Mouse (Mus musculus) splenic B cell, adult 2 months (primary cell): ENCODE data around the gene Lta.

Source experiments
- DNase-seq: peaks from one replicate; pipeline ENCODE4 v3.0.0-alpha.2; 2011; ENCODE audit warnings: low read depth, low spot score
- H3K27me3 ChIP-seq: 2 replicates; pipeline ENCODE4 v1.6.1; 2012; ENCODE audit warnings: mild to moderate bottlenecking, low read length, moderate library complexity, mixed read lengths; ENCODE audit not compliant: control insufficient read depth, poor library complexity, insufficient read depth, severe bottlenecking
- H3K36me3 ChIP-seq: 2 replicates; pipeline ENCODE4 v1.6.1; 2012; ENCODE audit warnings: mild to moderate bottlenecking, low read length, moderate library complexity, mixed read lengths; ENCODE audit not compliant: control insufficient read depth, poor library complexity, insufficient read depth, severe bottlenecking

The Lta gene

GRCm38 (mm10) chr17:35232043-35232442 lies 26.9 kb upstream of the Lta start:
- DNase-seq = peak; percentile 90
- peaks cover 8% of the 10 kb centered on the region for H3K36me3 ChIP-seq
- no peaks in the 10 kb centered on the region for H3K27me3 ChIP-seq

- Histone ChIP-seq H3K27me3 (no peaks in the 10 kb centered on the region), H3K36me3 (peaks cover 8% of the 10 kb centered on the region)
- DNase-seq = no peak
These were observed 25.9 kb upstream of the Lta start for GRCm38 (mm10) chr17:35231022-35231421.

- no peak for DNase-seq
- Histone ChIP-seq H3K27me3 (no peaks in the 10 kb centered on the region), H3K36me3 (peaks cover 8% of the 10 kb centered on the region)
These were observed 21.5 kb upstream of the Lta start for GRCm38 (mm10) chr17:35226561-35227046.

GRCm38 (mm10) chr17:35225456-35225855 lies 20.3 kb upstream of the Lta start:
- peaks cover 4% of the 10 kb centered on the region; the same call in 1 of the 2 replicates for H3K36me3 ChIP-seq
- no peak for DNase-seq
- H3K27me3 ChIP-seq = no peaks in the 10 kb centered on the region

GRCm38 (mm10) chr17:35224641-35225040 lies 19.5 kb upstream of the Lta start:
- Histone ChIP-seq H3K36me3 (peaks cover 4% of the 10 kb centered on the region; the same call in 1 of the 2 replicates), H3K27me3 (no peaks in the 10 kb centered on the region)
- DNase-seq = no peak

GRCm38 (mm10) chr17:35222299-35222698 lies 17.1 kb upstream of the Lta start:
- no peak for DNase-seq
- no peaks in the 10 kb centered on the region for H3K27me3 ChIP-seq
- H3K36me3 ChIP-seq = no peaks in the 10 kb centered on the region; the same call in 1 of the 2 replicates

- Histone ChIP-seq H3K27me3 (no peaks in the 10 kb centered on the region), H3K36me3 (no peaks in the 10 kb centered on the region; the same call in 1 of the 2 replicates)
- DNase-seq = no peak
These were observed 15.2 kb upstream of the Lta start, which contains the start of gene Gm16181 for GRCm38 (mm10) chr17:35220156-35220952. Gene Gm16181, plus strand, starts transcription at chr17:35220834.

- Histone ChIP-seq H3K27me3 (no peaks in the 10 kb centered on the region), H3K36me3 (no peaks in the 10 kb centered on the region; the same call in 1 of the 2 replicates)
- peak; percentile 61 for DNase-seq
These were observed 14.5 kb upstream of the Lta start for GRCm38 (mm10) chr17:35219601-35220041.

- DNase-seq = peak; percentile 88
- H3K27me3 ChIP-seq = no peaks in the 10 kb centered on the region
- H3K36me3 ChIP-seq = no peaks in the 10 kb centered on the region; the same call in 1 of the 2 replicates
These were observed 13.5 kb upstream of the Lta start for GRCm38 (mm10) chr17:35218516-35219193.

GRCm38 (mm10) chr17:35213071-35213470 lies 7.9 kb upstream of the Lta start:
- DNase-seq = no peak
- Histone ChIP-seq H3K36me3 (no peaks in the 10 kb centered on the region), H3K27me3 (no peaks in the 10 kb centered on the region)

- H3K27me3 ChIP-seq = no peaks in the 10 kb centered on the region
- H3K36me3 ChIP-seq = no peaks in the 10 kb centered on the region
- DNase-seq = no peak
These were observed 5.4 kb upstream of the Lta start for GRCm38 (mm10) chr17:35210593-35210992.

- Histone ChIP-seq H3K27me3 (no peaks in the 10 kb centered on the region), H3K36me3 (no peaks in the 10 kb centered on the region)
- DNase-seq = peak; percentile 89
These were observed 4.8 kb upstream of the Lta start for GRCm38 (mm10) chr17:35209785-35210535.

- H3K27me3 ChIP-seq = no peaks in the 10 kb centered on the region
- no peaks in the 10 kb centered on the region for H3K36me3 ChIP-seq
- DNase-seq = peak; percentile 58
These were observed 224 bp upstream of the Lta start for GRCm38 (mm10) chr17:35205380-35205769.

GRCm38 (mm10) chr17:35202442-35202841 lies 2.7 kb downstream of the Lta start:
- DNase-seq = no peak
- peaks cover 10% of the 10 kb centered on the region; the same call in 1 of the 2 replicates for H3K36me3 ChIP-seq
- no peaks in the 10 kb centered on the region for H3K27me3 ChIP-seq
